Mouse (Mus musculus): Measurements from ENCODE around the gene Tes3-ps.

GRCm38 (mm10) chr13:49477887-49478286, 15.2 kb upstream of the Tes3-ps start:
- TF ChIP-seq GATA1 (IDR thresholded peaks at IDR 0.05; ENCODE audit: borderline replicate concordance, low read length) (no peak), FLI1 (IDR thresholded peaks at IDR 0.05; ENCODE audit: low read length) (no peak)
